Mouse (Mus musculus) liver, postnatal 0 days (tissue): Measurements from ENCODE around the gene Rpl18.

Source experiments
- CTCF ChIP-seq: sonication (generic); IDR thresholded peaks from 2 replicates; pipeline ENCODE4 v1.5.1; 2016; ENCODE audit warnings: antibody characterized with exemption, low read depth
- EP300 ChIP-seq: IDR thresholded peaks from 2 replicates; pipeline ENCODE4 v1.6.1; 2016; ENCODE audit warnings: antibody characterized with exemption, low read depth, mild to moderate bottlenecking

DNA sequence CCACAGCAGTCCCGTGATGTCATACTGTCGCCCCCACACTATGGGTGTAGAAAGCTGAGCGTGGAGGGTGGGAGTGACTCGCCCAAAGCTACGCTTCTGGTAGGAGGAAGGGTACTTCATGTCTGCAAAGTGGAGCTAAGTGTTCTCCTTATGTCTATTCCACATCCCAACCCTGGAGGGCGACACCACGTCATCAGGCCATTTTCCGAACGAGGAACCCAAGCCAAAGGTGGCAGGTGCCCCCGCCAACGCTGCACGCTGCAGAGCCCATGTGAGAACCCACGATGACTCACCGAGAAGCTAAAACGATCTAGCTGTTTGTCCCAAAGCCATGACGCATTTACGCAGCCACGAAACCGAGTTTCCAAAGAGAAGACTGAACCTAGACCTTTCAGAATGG is 27.1 kb downstream of the Rpl18 start:
- TF ChIP-seq CTCF = peak; percentile 35
- no peak for TF ChIP-seq EP300
